Mouse (Mus musculus) embryo, embryonic 11.5 days (tissue): ENCODE data around the gene Atp8a1.

Source experiments
- DNase-seq: peaks from one replicate; pipeline ENCODE4 v3.0.0-alpha.2; 2012; ENCODE audit warnings: low read depth, low spot score

Gene Atp8a1

DNA sequence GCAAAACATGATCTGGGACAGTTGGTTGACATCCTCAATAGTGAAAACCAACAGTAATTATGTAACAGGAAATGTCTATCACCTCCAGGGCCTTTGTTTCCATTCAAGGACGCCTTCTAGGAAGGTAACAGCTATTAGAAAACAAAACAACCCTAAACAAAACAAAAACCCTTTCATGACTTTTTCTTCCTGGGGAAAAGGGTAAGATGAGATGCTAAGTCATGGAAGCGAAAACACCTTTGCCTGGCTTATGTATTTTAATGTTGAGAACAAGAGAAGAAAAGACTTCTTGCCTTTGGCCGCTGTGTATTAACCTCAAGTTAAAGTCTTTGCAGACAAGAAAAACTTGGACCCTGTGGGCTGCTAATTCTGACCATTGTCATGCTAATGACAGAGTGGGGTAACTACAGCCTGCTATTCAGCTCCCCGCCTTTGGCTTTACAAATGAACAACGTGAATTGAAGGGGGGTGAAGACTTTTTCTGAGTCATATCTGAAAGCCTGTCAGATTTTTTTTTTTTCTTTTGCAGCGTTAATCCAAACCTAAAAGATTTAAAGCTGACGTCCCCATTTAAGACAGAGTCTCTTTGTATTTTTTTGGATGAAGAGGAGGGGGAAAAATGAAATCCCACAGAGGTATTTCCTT lies 214.0 kb downstream of the Atp8a1 start:
- DNase-seq: no peak

- no peak for DNase-seq
Measured at GRCm38 (mm10) chr5:67631261-67631660, 216.0 kb downstream of the Atp8a1 start.

DNA sequence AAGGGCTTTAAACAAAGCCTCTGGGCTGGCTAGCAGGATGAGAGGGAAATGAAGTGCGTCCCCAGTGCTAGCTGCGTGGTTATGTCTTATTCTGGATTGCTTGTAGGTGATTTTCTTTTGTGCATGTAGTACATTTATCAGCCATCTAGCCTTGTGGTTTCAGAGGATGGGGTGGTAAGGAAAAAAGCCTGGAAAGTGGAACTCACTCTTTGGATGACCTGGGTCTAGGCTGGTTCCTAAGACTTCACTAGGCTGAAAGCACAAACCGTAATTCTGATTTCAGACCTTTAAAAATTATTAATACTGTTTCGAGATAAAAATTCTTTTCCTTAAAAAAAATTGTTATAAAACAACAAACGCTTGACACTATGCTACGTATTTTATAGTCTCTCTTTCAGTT lies 217.4 kb downstream of the Atp8a1 start:
- DNase-seq: no peak

GRCm38 (mm10) chr5:67629440-67629839 lies 217.8 kb downstream of the Atp8a1 start:
- no peak for DNase-seq

- no peak for DNase-seq
Measured at GRCm38 (mm10) chr5:67628180-67628940, 218.9 kb downstream of the Atp8a1 start.

GRCm38 (mm10) chr5:67621230-67621629 lies 226.0 kb downstream of the Atp8a1 start:
- no peak for DNase-seq

DNA sequence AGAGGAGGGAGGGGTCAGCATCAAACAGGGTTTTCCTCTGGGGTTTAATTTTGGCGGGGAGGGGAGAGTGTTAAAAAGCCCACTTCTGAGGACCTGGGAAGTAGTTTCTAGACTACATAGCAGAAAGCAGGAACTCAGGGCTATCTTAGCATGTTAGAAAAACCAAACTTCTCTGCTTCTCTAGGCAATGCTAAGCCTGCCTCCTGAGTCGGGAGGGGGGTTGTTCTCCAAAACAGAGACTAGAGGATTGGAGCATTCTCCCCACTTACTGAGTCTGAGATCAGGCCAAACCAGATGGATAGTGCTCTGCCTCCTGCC lies 237.8 kb downstream of the Atp8a1 start:
- DNase-seq: no peak

DNA sequence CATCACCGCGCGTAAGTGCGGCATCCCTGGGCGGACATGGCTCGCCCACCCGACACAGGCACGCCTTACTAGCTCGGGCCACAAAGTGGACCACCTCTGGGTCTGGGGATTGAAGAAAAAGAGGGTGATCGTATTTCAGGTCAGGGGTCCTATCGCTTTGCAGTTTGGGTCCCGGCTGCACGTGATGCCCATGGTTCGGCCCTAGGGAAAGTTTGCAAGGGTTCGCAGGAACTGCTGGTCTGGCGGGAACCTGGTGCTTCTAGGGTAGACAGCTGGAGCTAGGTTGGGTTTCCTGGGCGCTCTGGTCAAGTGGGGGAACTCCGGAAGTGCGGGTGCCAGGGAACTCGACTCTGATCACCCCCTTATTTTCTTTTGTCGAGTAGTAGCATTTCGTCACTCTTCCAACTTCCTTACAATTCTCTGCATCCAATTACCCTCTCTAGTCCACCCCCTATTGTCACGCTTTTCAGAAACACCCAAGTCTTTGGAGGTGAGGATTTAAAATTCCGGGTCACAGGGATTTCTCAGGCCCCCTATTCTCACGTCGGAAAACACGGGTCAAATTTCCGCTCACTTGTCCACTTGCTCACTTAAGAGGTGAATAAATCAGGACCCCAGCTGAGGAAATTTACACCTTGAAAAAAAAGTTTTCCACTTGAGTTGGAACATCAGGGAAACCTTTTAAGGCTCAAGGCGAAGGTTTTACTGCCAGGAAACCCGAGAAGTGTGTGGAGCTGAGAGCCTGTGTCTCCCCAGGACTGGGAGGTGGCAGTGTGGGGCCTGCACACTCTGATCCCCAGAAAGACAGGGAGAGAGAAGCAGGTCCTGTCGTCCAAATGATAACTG lies 238.3 kb downstream of the Atp8a1 start:
- no peak for DNase-seq

GRCm38 (mm10) chr5:67607804-67608673 lies 239.2 kb downstream of the Atp8a1 start, which contains the start of gene Shisa3:
Gene Shisa3, plus strand, starts transcription at chr5:67607882.
- no peak for DNase-seq

GRCm38 (mm10) chr5:67606916-67607803 lies 240.1 kb downstream of the Atp8a1 start:
- DNase-seq: peak; percentile 39

DNA sequence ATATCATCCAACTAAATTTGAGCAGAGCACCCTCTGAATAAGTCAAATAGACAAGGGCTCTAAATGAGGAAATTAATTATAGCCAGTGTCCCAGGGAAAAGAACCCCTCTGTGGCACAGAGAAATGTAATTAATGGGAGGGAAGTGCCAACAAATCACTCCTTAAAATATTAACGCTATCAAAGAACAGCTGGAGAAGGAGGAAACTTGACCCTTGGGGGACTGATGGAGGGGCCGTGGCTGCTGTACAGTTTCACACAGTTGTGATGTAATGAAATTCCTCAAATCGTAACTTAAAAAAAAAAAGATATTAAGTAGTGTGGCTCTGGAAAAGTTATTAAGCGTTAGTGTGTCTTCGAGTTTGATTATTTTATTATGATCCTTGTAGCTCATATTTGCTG lies 241.3 kb downstream of the Atp8a1 start:
- DNase-seq: no peak

DNA sequence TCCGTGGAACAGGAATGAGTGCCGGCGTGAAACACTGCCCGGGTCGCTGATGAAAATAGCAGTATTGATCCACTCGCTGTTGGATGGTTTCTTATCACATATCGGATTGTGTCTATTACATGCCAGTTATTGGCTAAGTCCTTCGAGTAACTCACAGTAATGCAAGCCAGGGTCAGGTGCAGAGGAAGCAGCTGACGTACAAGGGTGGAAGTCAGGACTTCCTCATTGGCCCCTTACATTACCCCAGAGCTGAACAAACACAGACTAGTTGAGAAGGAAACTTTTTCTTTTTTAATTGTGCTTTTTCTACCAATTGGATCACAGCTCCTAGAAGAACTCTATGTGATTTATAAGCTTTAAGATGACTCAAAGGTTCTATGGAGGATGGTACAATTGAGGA lies 247.3 kb downstream of the Atp8a1 start:
- no peak for DNase-seq

GRCm38 (mm10) chr5:67595629-67596028 lies 251.6 kb downstream of the Atp8a1 start:
- no peak for DNase-seq

DNA sequence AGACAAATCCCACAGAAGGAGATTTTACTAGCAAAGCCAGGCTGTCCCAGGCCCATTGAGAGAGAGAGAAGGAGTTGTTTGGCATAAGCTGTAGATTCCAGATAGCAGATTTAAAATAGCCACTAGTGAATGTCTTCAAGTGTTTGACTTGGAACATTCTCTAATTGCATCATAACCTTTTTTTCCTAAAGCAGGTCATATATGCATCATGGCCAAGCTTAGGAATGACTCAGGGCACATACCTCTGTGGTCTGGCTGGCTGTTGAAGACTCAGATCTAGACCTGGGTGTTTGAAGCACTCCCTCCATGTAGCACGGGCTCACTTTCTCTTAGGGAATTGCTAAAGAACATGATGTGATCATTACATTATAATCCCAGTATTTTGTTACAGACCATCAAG lies 252.2 kb downstream of the Atp8a1 start:
- no peak for DNase-seq

DNA sequence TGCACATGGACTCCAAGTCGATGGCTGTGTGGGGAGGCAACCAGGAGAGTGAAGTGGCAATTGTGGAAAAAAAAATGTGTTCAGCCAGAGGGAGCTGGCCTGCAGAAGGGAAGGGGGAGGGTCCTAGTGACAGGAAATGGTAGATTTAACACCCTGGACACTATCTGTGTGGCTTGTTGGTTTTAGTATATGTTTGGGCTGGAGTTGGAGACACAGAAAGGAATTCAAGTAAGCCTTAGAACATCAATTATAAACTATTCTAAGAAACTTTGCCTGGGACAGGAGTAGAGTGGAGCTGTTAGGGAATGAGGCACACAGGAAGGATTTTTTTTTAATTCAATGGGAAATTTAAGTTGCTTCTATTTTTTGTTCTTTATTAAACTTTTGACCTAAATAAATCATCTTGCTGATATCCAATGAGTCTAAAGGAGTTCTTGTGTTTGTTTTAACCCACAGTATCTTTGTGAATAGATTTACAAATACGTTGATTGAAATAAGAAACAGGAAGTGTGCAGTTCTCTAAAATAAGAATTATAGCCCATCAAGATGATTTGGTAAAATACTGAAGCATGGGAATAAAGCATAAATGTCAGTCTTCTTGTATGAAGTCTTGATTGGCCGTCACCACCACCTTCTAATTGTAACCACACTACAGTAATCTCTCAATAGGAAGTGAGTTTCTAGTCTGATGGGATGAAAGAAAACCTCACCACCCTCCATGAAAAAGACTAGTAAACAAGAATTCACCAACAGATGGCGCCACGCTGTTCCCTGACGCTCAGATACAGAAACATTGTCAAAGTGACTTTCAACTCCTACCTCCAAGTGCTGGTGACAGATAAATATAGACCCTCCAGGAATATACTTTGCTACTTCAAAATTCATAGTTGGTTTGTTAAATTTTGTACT lies 267.3 kb downstream of the Atp8a1 start:
- DNase-seq: no peak

DNA sequence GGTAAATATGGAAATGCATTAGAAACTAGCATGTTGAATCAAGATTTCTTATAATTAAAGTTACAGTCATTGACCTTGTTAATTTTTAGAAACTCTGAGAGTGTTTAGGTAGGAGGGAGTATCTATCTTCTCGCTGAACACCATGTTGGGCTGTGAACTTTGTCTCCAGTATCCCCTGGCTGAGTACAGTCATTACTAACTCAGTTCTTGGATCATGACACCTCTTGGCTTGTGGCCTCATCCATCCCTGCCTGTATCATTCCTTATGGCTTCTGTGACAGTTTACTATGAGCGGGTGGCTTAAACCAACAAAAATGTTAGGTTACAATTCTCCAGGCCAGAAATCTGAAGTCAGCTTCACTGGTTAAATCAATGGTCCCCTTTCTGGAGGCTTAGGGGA lies 271.5 kb downstream of the Atp8a1 start:
- no peak for DNase-seq

DNA sequence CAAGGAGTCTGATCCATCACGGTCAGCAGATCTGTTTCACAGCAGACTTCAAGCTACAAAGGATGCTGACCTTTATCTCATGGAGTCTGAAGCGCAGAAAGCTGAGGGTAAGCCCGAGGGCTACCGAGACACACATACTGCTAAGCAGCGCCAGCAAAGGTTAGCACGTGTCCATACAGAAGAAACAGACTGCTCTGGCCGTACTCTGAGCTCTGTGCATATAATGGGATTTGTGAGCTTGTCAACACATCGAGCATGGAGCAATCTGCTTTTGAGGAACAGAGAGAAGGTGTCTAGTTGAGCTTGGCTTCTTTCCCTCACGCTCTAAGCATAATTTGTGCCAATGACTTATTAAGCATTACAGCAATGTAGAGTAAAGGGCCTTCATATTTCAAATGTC lies 273.2 kb downstream of the Atp8a1 start:
- no peak for DNase-seq

GRCm38 (mm10) chr5:67572552-67573155 lies 274.6 kb downstream of the Atp8a1 start:
- DNase-seq: no peak
